Mouse (Mus musculus) bone marrow, adult 2 months (tissue): Measurements from ENCODE around the gene Zmym4. TPM values are rescaled to one million over a fixed set of nuclear protein-coding genes. Genes with fewer than 3 reads are reported as not detected.

Experiments
- H3K27ac ChIP-seq: fragments of 200-500 bp; 2 replicates; pipeline ENCODE4 v1.5.1; 2012; ENCODE audit warnings: low read depth, mild to moderate bottlenecking, control low read depth, inconsistent platforms, low read length; ENCODE audit not compliant: control insufficient read depth, poor library complexity, insufficient read depth
- H3K4me1 ChIP-seq: fragments of 200-500 bp; 2 replicates; pipeline ENCODE4 v1.6.1; 2011; ENCODE audit warnings: low read length; ENCODE audit not compliant: control insufficient read depth, insufficient read depth
- H3K4me3 ChIP-seq: fragments of 200-500 bp; replicated peaks from 2 replicates; pipeline ENCODE3; 2011; ENCODE audit warnings: mild to moderate bottlenecking, low read depth, low read length, control low read depth; ENCODE audit not compliant: control insufficient read depth
- CTCF ChIP-seq: fragments of 200-500 bp; IDR thresholded peaks from 2 replicates; pipeline ENCODE4 v1.5.1; 2011; ENCODE audit warnings: low read length, control low read depth; ENCODE audit not compliant: control insufficient read depth, insufficient read depth
- POLR2A ChIP-seq: fragments of 200-500 bp; IDR thresholded peaks from 2 replicates; pipeline ENCODE4 v1.6.1; 2011; ENCODE audit warnings: low read depth, mild to moderate bottlenecking, control low read depth, low read length, borderline replicate concordance; ENCODE audit not compliant: control insufficient read depth
- WGBS: fragments of 180-500 bp; shearing (Covaris S2); methylation state at CpG from one replicate; pipeline ENCODE4 v1.1.7; 2018; 5-methylcytosine and 5-hydroxymethylcytosine counted together
- polyA plus RNA-seq: library from polyadenylated mRNA; stranded (reverse); fragments of >200 nt; gene quantifications from 2 replicates; pipeline ENCODE4 v1.2.4, GENCODE M21; 2011; ENCODE audit warnings: low replicate concordance; ENCODE audit not compliant: missing spikeins, insufficient read depth, insufficient read length

The Zmym4 gene
- polyA plus RNA-seq, 1 experiment = 10.6 TPM

DNA sequence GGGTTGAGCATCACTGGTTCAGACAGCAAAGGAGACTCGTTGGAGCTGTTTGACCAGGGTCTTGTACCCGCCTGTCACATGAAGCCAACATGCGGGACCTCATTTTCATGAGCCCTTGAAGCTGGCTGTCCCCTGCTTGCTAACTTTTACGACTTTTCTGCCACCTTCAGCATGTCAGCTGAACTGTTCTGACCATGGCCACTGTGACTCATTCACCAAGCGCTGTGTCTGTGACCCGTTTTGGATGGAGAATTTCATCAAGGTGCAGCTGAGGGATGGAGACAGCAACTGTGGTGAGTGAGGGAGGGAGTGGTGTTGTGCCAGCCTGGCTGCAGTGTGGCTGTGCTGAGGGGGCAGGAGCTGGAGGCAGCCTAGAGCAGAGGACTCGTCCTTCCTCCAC lies 121.0 kb downstream of the Zmym4 start:
- TF ChIP-seq POLR2A (no peak), CTCF (no peak)
- Histone ChIP-seq H3K27ac (no peak overlapping the region), H3K4me1 (no peaks in the 10 kb centered on the region), H3K4me3 (no peak overlapping the region)
- 80% methylated on average over 7 of the region's 7 CpGs for WGBS

DNA sequence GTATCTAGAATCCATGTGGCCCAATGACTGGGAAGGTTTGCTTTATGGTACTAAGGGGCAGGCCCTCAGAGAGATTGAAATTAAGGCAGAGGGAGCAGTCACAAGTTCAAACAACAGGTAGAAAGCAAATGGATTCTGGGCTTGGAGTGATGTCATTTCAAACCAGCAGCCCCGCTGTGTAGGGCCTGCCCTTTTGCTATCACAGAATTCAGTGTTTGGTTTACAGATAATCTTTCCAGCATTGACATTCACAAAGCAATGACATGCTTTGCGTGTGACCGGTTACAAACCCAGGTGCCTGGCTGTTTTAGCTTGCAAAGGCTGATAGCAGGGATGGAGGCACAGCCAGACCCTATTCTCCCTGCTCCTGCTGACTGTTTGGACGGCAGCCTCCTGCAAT lies 122.3 kb downstream of the Zmym4 start:
- no peak overlapping the region for H3K27ac ChIP-seq
- no peak overlapping the region for H3K4me3 ChIP-seq
- TF ChIP-seq POLR2A = no peak
- H3K4me1 ChIP-seq = no peaks in the 10 kb centered on the region
- 89% methylated on average over 4 of the region's 4 CpGs for WGBS

DNA sequence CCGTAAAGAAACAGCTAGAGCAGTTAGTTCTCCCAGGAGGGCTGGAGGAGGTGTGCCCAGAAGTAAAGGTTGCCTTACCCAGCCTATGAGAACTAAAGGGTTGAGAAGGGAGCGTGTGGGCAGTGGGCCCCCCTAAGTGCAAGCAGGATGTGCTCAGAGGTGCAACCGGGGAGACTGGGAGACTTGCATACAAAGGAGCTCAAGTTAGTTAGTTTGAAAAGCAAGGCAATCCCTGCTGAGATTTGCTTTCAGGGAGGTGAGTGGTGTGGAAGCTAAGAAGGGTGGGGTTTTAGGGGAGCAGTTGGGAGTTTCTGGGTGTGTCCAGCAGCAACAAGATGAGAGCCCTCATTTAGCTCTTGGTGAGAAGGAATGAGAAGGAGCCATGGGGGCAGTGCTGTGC lies 125.0 kb downstream of the Zmym4 start:
- H3K4me1 ChIP-seq = no peaks in the 10 kb centered on the region
- H3K4me3 ChIP-seq = no peak overlapping the region
- 85% methylated on average over 3 of the region's 3 CpGs for WGBS
- no peak overlapping the region for H3K27ac ChIP-seq
- TF ChIP-seq POLR2A (no peak), CTCF (no peak)

DNA sequence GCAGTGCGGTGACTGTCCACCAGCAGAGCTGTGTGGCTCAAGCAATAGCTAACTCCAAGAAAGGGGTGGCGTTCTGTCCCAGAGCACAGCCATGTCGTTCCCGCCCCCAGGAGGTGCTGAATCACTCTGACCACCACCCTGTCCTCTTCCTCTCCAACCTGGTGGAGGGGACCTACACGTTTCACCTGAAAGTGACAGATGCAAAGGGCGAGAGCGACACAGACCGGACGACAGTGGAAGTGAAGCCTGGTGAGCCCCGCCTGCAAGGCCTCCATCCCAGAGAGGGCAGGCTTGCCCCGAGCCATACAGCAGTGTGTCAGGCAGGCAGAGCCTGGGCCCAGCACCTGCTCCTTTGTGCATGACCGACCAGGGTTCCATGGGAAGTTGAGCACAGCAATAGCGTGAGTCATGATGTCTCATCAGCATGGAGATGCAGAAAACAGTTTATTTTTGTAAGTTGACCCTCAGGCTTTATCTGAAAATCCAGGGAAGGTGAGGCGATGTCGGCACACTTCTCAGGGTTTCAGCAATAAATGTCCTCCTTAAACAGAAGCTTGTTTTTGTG lies 126.9 kb downstream of the Zmym4 start:
- Histone ChIP-seq H3K4me3 (no peak overlapping the region), H3K4me1 (no peaks in the 10 kb centered on the region), H3K27ac (no peak overlapping the region)
- TF ChIP-seq POLR2A (no peak), CTCF (no peak)
- 87% methylated on average over 15 of the region's 15 CpGs for WGBS

DNA sequence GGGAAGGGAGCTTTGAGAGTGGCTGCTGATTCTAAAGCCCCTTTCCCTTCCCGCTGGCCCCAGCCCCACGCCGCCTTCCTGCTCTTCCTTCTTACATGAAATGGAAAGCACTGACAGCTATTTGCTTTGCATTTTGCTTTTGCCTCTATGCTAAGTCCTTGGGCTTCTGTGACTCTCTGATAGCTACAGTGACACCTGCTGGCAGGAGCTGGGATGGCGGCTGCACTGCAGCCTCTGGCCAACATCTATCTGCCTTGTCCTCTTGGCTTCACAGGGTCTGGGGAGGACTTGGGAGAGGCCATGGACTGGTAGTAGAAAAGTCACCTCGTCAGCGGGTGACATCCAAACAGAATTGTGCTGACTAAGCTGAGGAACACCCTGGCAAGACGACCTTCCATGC lies 128.1 kb downstream of the Zmym4 start:
- WGBS = 31% methylated on average over 7 of the region's 7 CpGs
- no peak overlapping the region for H3K27ac ChIP-seq
- TF ChIP-seq CTCF (peak; percentile 88), POLR2A (no peak)
- H3K4me1 ChIP-seq = no peaks in the 10 kb centered on the region
- H3K4me3 ChIP-seq = no peak overlapping the region

DNA sequence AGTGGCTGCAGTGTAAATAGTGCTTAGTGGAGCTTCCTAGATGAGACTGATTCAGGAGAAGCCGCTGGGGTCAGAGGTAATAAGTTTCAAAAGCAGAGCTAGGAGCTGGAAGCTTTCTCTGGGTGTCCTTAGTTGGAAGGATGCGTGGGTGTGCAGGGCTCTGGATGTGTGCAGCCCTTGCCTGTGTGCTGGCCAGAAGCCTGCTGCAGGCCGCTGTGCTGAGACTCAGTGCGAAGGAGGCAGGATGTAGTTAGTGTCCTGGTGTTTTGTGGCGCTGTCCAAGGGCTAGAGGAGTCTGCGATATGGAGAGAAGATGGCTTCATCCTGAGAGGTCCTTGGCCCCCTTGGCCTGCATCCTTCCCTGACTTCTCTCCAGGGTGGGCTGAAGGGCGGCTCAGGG lies 129.1 kb downstream of the Zmym4 start:
- Histone ChIP-seq H3K4me3 (no peak overlapping the region), H3K27ac (no peak overlapping the region), H3K4me1 (no peaks in the 10 kb centered on the region)
- 84% methylated on average over 7 of the region's 7 CpGs for WGBS
- TF ChIP-seq CTCF (no peak), POLR2A (no peak)

DNA sequence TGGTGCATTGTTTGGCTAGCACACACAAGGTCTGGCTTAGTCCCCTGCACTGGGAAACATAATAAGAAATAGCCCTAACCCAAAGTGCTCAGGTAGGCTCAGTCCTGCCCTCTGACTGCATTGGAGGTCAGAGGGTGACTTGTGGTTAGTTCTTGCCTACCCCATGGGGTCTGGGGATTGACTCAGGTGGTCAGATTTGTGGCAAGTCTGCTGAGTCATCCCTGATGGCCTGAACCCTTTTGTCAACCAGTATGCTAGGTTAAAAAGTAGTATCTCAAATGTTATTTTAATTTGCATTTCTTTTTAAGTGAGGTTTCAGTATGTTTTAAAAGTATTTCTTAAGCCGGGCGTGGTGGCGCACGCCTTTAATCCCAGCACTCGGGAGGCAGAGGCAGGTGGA lies 136.8 kb downstream of the Zmym4 start:
- H3K4me3 ChIP-seq = no peak overlapping the region
- H3K27ac ChIP-seq = no peak overlapping the region
- WGBS = 94% methylated on average over 5 of the region's 5 CpGs
- H3K4me1 ChIP-seq = no peaks in the 10 kb centered on the region
- no peak for TF ChIP-seq CTCF
- no peak for TF ChIP-seq POLR2A

DNA sequence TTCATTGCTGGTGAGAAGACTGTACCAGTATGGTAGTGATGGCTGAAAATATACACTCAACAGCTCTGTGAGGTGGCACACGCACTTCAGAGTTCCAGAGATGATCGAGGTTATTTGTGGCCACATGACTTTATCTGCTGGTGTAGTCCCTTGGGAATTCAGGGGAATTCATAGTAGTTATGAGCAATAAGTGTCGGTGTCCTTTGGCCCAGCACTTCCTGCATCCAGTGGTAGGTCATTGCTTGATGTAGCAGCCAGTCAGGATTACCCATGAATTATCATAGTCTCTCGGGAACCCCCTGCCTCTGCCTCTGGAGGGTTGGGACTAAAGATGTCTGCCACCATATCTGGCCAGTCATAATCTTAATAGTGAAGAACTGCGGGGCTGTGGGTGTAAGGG lies 144.0 kb downstream of the Zmym4 start:
- Histone ChIP-seq H3K4me1 (no peaks in the 10 kb centered on the region), H3K27ac (no peak overlapping the region), H3K4me3 (no peak overlapping the region)
- 84% methylated on average over 5 of the region's 5 CpGs for WGBS
- TF ChIP-seq CTCF (no peak), POLR2A (no peak)
